Mouse (Mus musculus) bone marrow macrophage, adult 2 months (primary cell): ENCODE data around the gene Klf14.

Source experiments
- CTCF ChIP-seq: IDR thresholded peaks from 2 replicates; pipeline ENCODE4 v1.5.1; 2012; ENCODE audit warnings: low read depth, mild to moderate bottlenecking, low read length, moderate library complexity
- POLR2A ChIP-seq: IDR thresholded peaks from 2 replicates; pipeline ENCODE4 v1.6.1; 2012; ENCODE audit warnings: mild to moderate bottlenecking, low read depth, low read length, borderline replicate concordance

DNA sequence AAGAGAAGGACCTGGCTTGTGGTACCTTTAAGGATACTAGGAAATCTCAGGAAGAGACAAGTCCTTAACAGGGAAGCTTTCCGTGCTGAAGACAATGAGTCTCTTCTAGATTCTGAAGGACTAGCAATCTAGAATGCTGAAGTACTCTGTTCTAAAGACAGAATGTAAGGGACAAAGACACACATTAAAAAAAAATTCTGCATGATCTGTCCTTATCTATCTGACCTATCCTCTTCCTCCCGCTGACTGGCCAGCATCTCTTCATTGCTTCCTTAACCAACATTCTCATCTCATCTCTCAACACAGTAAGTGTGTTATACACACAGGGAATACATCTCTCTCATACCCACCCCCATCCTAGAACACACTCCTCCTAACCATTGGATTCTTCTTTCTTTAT lies 43.4 kb downstream of the Klf14 start, which contains the start of gene Tsga13:
- TF ChIP-seq CTCF (no peak), POLR2A (no peak)
